Mouse (Mus musculus) erythroid progenitor cell, adult 5-6 weeks (primary cell): ENCODE data around the gene Gm20747. TPM values are rescaled to one million over a fixed set of nuclear protein-coding genes. Genes with fewer than 3 reads are reported as not detected.
"Not testable (repeated sequence)": the region's sequence is repeated elsewhere in the genome, so short reads cannot be mapped to it uniquely, and the experiment has no call there.

Source experiments
- ATAC-seq: replicated peaks from 2 replicates; pipeline ENCODE4 v1.8.0; 2016; ENCODE audit warnings: moderate number of reproducible peaks, mild to moderate bottlenecking, moderate TSS enrichment, inconsistent platforms; ENCODE audit not compliant: poor library complexity, low FRiP score, severe bottlenecking
- total RNA-seq, 2 experiments: library from RNA; stranded (forward) in 1 of 2; stranded (reverse) in 1 of 2; fragments of 150-400 nt in 1 of 2; fragments of 186-747, 209-891 nt in 1 of 2; gene quantifications; 2 replicates each; pipeline versions ENCODE4 v1.2.3 to v1.2.4; 2015 to 2017; ENCODE audit warnings: low replicate concordance in 2 of 2

The Gm20747 gene
- total RNA-seq (2015; ENCODE audit: low replicate concordance): not detected in 2 replicates
- total RNA-seq (2017; ENCODE audit: low replicate concordance): not detected in 2 replicates

GRCm38 (mm10) chrY:53418191-53418590 is at the start of gene Gm20747:
Gene Gm20747, minus strand, starts transcription at chrY:53418291.
- not testable (repeated sequence) for ATAC-seq
